21 mouse cellular contexts compared by ENCODE assay signal in the genomic region with DNA sequence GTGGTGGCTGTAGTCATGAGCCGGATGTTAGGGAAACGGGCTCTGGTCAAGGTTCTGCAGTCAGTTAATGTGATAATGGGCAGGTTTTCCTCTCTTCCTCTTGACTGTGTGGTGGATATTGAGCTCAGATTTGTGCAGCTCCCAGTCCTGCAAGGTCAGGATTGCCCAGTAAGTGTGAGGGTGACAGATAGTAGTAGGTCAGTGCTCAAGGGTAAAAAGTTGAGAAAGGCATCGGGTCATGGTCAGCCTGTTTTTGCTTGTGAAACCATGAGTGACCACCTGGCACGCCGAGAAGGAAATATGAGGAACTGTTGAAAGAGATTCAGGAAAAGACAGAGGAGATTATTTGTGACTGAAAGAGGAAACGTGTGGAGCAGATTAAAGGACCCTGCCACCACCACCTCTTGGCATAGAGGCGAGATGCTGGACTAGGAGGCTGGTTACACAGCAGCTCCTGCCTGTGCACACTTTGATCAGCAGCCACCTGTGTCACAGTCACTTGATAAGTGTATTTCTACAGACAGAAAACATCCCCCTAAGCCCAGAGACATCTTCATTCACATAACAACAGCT.
DNase-seq lines count a peak whose midpoint lies in the region; ATAC-seq and TF ChIP-seq lines count a peak whose summit lies in the region.
"Had no signal": no experiment of that assay in that cellular context is flagged by ENCODE, and none has a peak within 500 bp of the region (broad histone marks: within the 10 kb centered on the region; RNA-seq: fewer than 3 reads in every experiment).

No protein-coding gene starts in this region.

- no peak overlapping the region for H3K9ac ChIP-seq in forebrain, embryonic 13.5 days
- H3K9ac ChIP-seq in forebrain, embryonic 11.5 days (ENCODE audit: low read length): no peak overlapping the region
- no peak overlapping the region for H3K9ac ChIP-seq in midbrain, embryonic 13.5 days (replicated peaks)
- no peak overlapping the region for H3K9ac ChIP-seq in midbrain, embryonic 11.5 days (ENCODE audit: low read length)
- H3K9ac ChIP-seq in forebrain, postnatal 0 days: no peak overlapping the region
- H3K9ac ChIP-seq: heart, embryonic 12.5 days; hindbrain, embryonic 15.5 days; kidney, embryonic 15.5 days had no signal

- no peak overlapping the region for H3K4me3 ChIP-seq in forebrain, embryonic 13.5 days
- no peak overlapping the region for H3K4me3 ChIP-seq in forebrain, embryonic 11.5 days (ENCODE audit: low read depth, low read length)
- no peak overlapping the region for H3K4me3 ChIP-seq in midbrain, embryonic 13.5 days (replicated peaks)
- H3K4me3 ChIP-seq in midbrain, embryonic 11.5 days (ENCODE audit: low read depth, low read length): no peak overlapping the region
- no peak overlapping the region for H3K4me3 ChIP-seq in forebrain, postnatal 0 days (ENCODE audit: low read depth, low read length)
- H3K4me3 ChIP-seq: heart, embryonic 12.5 days; hindbrain, embryonic 15.5 days; kidney, embryonic 15.5 days had no signal

- DNase-seq in forebrain, embryonic 11.5 days (ENCODE audit: low spot score): no peak
- no peak for DNase-seq in midbrain, embryonic 11.5 days (ENCODE audit: low spot score, missing footprints)
- no peak for DNase-seq in forebrain, postnatal 0 days
- no peak for DNase-seq in embryo, embryonic 10 days (ENCODE audit: low spot score)
- no peak for DNase-seq in heart, postnatal 36 days
- DNase-seq: cerebellum, adult 18-20 months; cerebellum, postnatal 25 days; heart, postnatal 10 days; kidney, postnatal 36 days; layer of hippocampus, postnatal 36 days; lung, postnatal 4 days; right cerebral cortex, postnatal 14 days; spleen, adult 18-20 months had no signal

- H3K27ac ChIP-seq in forebrain, embryonic 13.5 days: peak overlapping the region; percentile 98
- H3K27ac ChIP-seq in forebrain, embryonic 11.5 days (ENCODE audit: low read depth, low read length): no peak overlapping the region
- peak overlapping the region; percentile 89 for H3K27ac ChIP-seq in midbrain, embryonic 13.5 days
- no peak overlapping the region for H3K27ac ChIP-seq in midbrain, embryonic 11.5 days (ENCODE audit: low read depth, low read length)
- H3K27ac ChIP-seq in forebrain, postnatal 0 days (ENCODE audit: low read depth, low read length): 0 out of 2 replicates have a peak overlapping the region, but pooled peaks have one; percentile 40
- H3K27ac ChIP-seq: kidney, embryonic 15.5 days had no signal

- TF ChIP-seq CTCF in forebrain, postnatal 0 days (IDR thresholded peaks at IDR 0.05; ENCODE audit: low read depth): no peak

- H3K27me3 ChIP-seq in forebrain, embryonic 13.5 days: no peaks in the 10 kb centered on the region
- H3K27me3 ChIP-seq in forebrain, embryonic 11.5 days (ENCODE audit: control insufficient read depth, insufficient read depth, low read length): no peaks in the 10 kb centered on the region
- H3K27me3 ChIP-seq in midbrain, embryonic 13.5 days: no peaks in the 10 kb centered on the region
- H3K27me3 ChIP-seq in midbrain, embryonic 11.5 days (ENCODE audit: control insufficient read depth, insufficient read depth, low read length): no peaks in the 10 kb centered on the region
- H3K27me3 ChIP-seq in forebrain, postnatal 0 days (ENCODE audit: insufficient read depth, low read length): no peaks in the 10 kb centered on the region
- H3K27me3 ChIP-seq: heart, embryonic 12.5 days; hindbrain, embryonic 15.5 days; kidney, embryonic 15.5 days had no signal

- H3K36me3 ChIP-seq in forebrain, embryonic 13.5 days (ENCODE audit: poor library complexity, severe bottlenecking): peaks cover 15% of the 10 kb centered on the region
- no peaks in the 10 kb centered on the region for H3K36me3 ChIP-seq in forebrain, embryonic 11.5 days (ENCODE audit: control insufficient read depth, insufficient read depth, low read length)
- 0 out of 2 replicates have a peak, but pooled peaks cover 4% of the 10 kb centered on the region for H3K36me3 ChIP-seq in midbrain, embryonic 13.5 days
- no peaks in the 10 kb centered on the region for H3K36me3 ChIP-seq in midbrain, embryonic 11.5 days (ENCODE audit: control insufficient read depth, insufficient read depth, low read length)
- H3K36me3 ChIP-seq in forebrain, postnatal 0 days (ENCODE audit: insufficient read depth): no peaks in the 10 kb centered on the region
- H3K36me3 ChIP-seq: heart, embryonic 12.5 days had no signal

- 82% methylated on average over 7 of the region's 7 CpGs for WGBS in forebrain, embryonic 13.5 days
- WGBS in forebrain, embryonic 11.5 days: 87% methylated on average over 7 of the region's 7 CpGs
- WGBS in midbrain, embryonic 13.5 days: 84% methylated on average over 7 of the region's 7 CpGs
- WGBS in midbrain, embryonic 11.5 days: 85% methylated on average over 7 of the region's 7 CpGs
- 85% methylated on average over 7 of the region's 7 CpGs for WGBS in forebrain, postnatal 0 days

- peaks cover 58% of the 10 kb centered on the region for H3K4me1 ChIP-seq in forebrain, embryonic 13.5 days
- peaks cover 10% of the 10 kb centered on the region; the same call in 1 of the 2 replicates for H3K4me1 ChIP-seq in forebrain, embryonic 11.5 days (replicated peaks; ENCODE audit: control insufficient read depth, insufficient read depth, low read length)
- H3K4me1 ChIP-seq in midbrain, embryonic 13.5 days (replicated peaks): peaks cover 52% of the 10 kb centered on the region
- H3K4me1 ChIP-seq in midbrain, embryonic 11.5 days (ENCODE audit: control insufficient read depth, insufficient read depth, low read length): peaks cover 12% of the 10 kb centered on the region
- peaks cover 7% of the 10 kb centered on the region for H3K4me1 ChIP-seq in forebrain, postnatal 0 days (ENCODE audit: insufficient read depth)

- no peaks in the 10 kb centered on the region for H3K9me3 ChIP-seq in forebrain, embryonic 13.5 days (replicated peaks)
- no peaks in the 10 kb centered on the region for H3K9me3 ChIP-seq in forebrain, embryonic 11.5 days (ENCODE audit: control insufficient read depth, low read length)
- H3K9me3 ChIP-seq in midbrain, embryonic 13.5 days: no peaks in the 10 kb centered on the region
- H3K9me3 ChIP-seq in midbrain, embryonic 11.5 days (ENCODE audit: control insufficient read depth, low read length): no peaks in the 10 kb centered on the region
- H3K9me3 ChIP-seq in forebrain, postnatal 0 days (ENCODE audit: low read length): no peaks in the 10 kb centered on the region
- H3K9me3 ChIP-seq: heart, embryonic 12.5 days; hindbrain, embryonic 15.5 days; kidney, embryonic 15.5 days had no signal

- intact Hi-C loops in heart, postnatal 36 days (cut with DNase I): no loop called here

- ATAC-seq in forebrain, embryonic 13.5 days: no peak
- no peak for ATAC-seq in forebrain, embryonic 11.5 days (replicated peaks; ENCODE audit: low FRiP score)
- ATAC-seq in midbrain, embryonic 13.5 days: no peak
- no peak for ATAC-seq in midbrain, embryonic 11.5 days (ENCODE audit: low FRiP score)
- peak; percentile 55 for ATAC-seq in common myeloid progenitor, adult 5-6 weeks (replicated peaks; ENCODE audit: low read depth, poor library complexity, severe bottlenecking)
- ATAC-seq in forebrain, postnatal 0 days: no peak
- ATAC-seq: activated CD4-positive, CD25-positive, alpha-beta regulatory T cell, adult 4 months; intestine, embryonic 16.5 days had no signal

- no peak overlapping the region for H3K4me2 ChIP-seq in forebrain, embryonic 13.5 days
- H3K4me2 ChIP-seq in forebrain, embryonic 11.5 days (ENCODE audit: low read depth, low read length, severe bottlenecking): no peak overlapping the region
- H3K4me2 ChIP-seq in midbrain, embryonic 13.5 days (replicated peaks): no peak overlapping the region
- H3K4me2 ChIP-seq in midbrain, embryonic 11.5 days: no peak overlapping the region
- H3K4me2 ChIP-seq in forebrain, postnatal 0 days (ENCODE audit: low read depth): no peak overlapping the region
- H3K4me2 ChIP-seq: heart, embryonic 12.5 days; hindbrain, embryonic 15.5 days; kidney, embryonic 15.5 days had no signal

Comparison
In these comparisons a context has a peak if more than half of its experiments do, and no peak if none do; other contexts are left out.
1. H3K27ac ChIP-seq: peak in forebrain, embryonic 13.5 days (single experiment), midbrain, embryonic 13.5 days (single experiment) and forebrain, postnatal 0 days (single experiment); none in forebrain, embryonic 11.5 days (single experiment) and midbrain, embryonic 11.5 days (single experiment).